Mouse (Mus musculus) heart, adult 2 months (tissue): ENCODE measurements around the gene Acly. TPM values are rescaled to one million over a fixed set of nuclear protein-coding genes. Genes with fewer than 3 reads are reported as not detected.

ENCODE experiments used
- DNase-seq, 2 experiments: peaks; one replicate each; pipeline ENCODE4 v3.0.0; 2021
- H3K27ac ChIP-seq: fragments of 200-600 bp; 2 replicates; pipeline ENCODE4 v1.8.1; 2022
- H3K27me3 ChIP-seq: fragments of 200-500 bp; 2 replicates; pipeline ENCODE4 v1.6.1; 2012; ENCODE audit warnings: mild to moderate bottlenecking, low read length, inconsistent platforms, mixed read lengths; ENCODE audit not compliant: control insufficient read depth, insufficient read depth
- H3K36me3 ChIP-seq: fragments of 200-500 bp; 2 replicates; pipeline ENCODE4 v1.6.1; 2012; ENCODE audit warnings: low read length, inconsistent platforms; ENCODE audit not compliant: control insufficient read depth, insufficient read depth
- H3K4me1 ChIP-seq: fragments of 200-500 bp; 2 replicates; pipeline ENCODE4 v1.6.1; 2011; ENCODE audit warnings: low read length; ENCODE audit not compliant: control insufficient read depth, insufficient read depth
- H3K4me3 ChIP-seq: fragments of 200-600 bp; 2 replicates; pipeline ENCODE4 v1.8.1; 2022
- H3K79me2 ChIP-seq: fragments of 200-500 bp; replicated peaks from 2 replicates; pipeline ENCODE4 v1.6.1; 2012; ENCODE audit warnings: mild to moderate bottlenecking, inconsistent platforms, low read length, moderate library complexity, mixed read lengths; ENCODE audit not compliant: control insufficient read depth, insufficient read depth
- H3K9ac ChIP-seq: fragments of 200-500 bp; 2 replicates; pipeline ENCODE4 v1.6.1; 2012; ENCODE audit warnings: low read depth, mild to moderate bottlenecking, control low read depth, inconsistent platforms, low read length, mixed read lengths
- CTCF ChIP-seq: fragments of 200-600 bp; IDR thresholded peaks from 2 replicates; pipeline ENCODE4 v1.8.1; 2022; ENCODE audit warnings: antibody characterized with exemption, mild to moderate bottlenecking, moderate library complexity
- EP300 ChIP-seq: fragments of 200-500 bp; IDR thresholded peaks from 2 replicates; pipeline ENCODE4 v1.6.1; 2011; ENCODE audit warnings: low read depth, low read length, control low read depth; ENCODE audit not compliant: insufficient read depth
- POLR2A ChIP-seq: fragments of 200-500 bp; IDR thresholded peaks from 2 replicates; pipeline ENCODE4 v1.6.1; 2011; ENCODE audit warnings: mild to moderate bottlenecking, low read depth, low read length, control low read depth; ENCODE audit not compliant: insufficient read depth
- WGBS: fragments of 180-500 bp; shearing (Covaris S2); methylation state at CpG from one replicate; pipeline ENCODE4 v1.1.7; 2018; 5-methylcytosine and 5-hydroxymethylcytosine counted together
- intact Hi-C: fragments of 180-260 bp; cut with DNase I; formaldehyde crosslinking; loops from one replicate; pipeline ENCODE4 v1.15.1; 2025
- polyA plus RNA-seq: library from polyadenylated mRNA; depleted of rRNA; stranded (reverse); fragments of >200 nt; gene quantifications from 2 replicates; pipeline ENCODE4 v1.2.3, GENCODE M21; 2012
- total RNA-seq, 2 experiments: library from RNA; stranded (reverse); gene quantifications; 2 replicates each; pipeline ENCODE4 v1.2.3; 2021

Acly gene
- total and polyA plus RNA-seq, 3 experiments = 25.5 to 74.7 (median 34.6) TPM

- H3K27ac ChIP-seq = no peak overlapping the region
- whole genome bisulfite sequencing = 74% methylated on average over 1 of the region's 1 CpGs
- H3K4me1 ChIP-seq = peaks cover under 1% of the 10 kb centered on the region; the same call in 1 of the 2 replicates
- H3K27me3 ChIP-seq = no peaks in the 10 kb centered on the region
- TF ChIP-seq POLR2A = no peak
- TF ChIP-seq CTCF = no peak
- TF ChIP-seq EP300 = no peak
- H3K36me3 ChIP-seq = peaks cover 10% of the 10 kb centered on the region
- H3K9ac ChIP-seq = no peak overlapping the region
- H3K79me2 ChIP-seq = peaks cover 5% of the 10 kb centered on the region; the same call in 1 of the 2 replicates
- intact Hi-C loops = no loop called here
- no peak overlapping the region for H3K4me3 ChIP-seq
- no peak for DNase-seq
Observed at GRCm38 (mm10) chr11:100465833-100466232, 62.0 kb downstream of the Acly start.

- Histone ChIP-seq H3K9ac (no peak overlapping the region), H3K4me3 (no peak overlapping the region), H3K27me3 (no peaks in the 10 kb centered on the region), H3K27ac (no peak overlapping the region), H3K79me2 (peaks cover 5% of the 10 kb centered on the region; the same call in 1 of the 2 replicates), H3K36me3 (peaks cover 5% of the 10 kb centered on the region), H3K4me1 (no peaks in the 10 kb centered on the region)
- TF ChIP-seq POLR2A (no peak), CTCF (no peak)
- intact Hi-C loops = no loop called here
- DNase-seq = no peak
- 85% methylated on average over 1 of the region's 1 CpGs for WGBS
Observed at GRCm38 (mm10) chr11:100465229-100465792, 62.5 kb downstream of the Acly start.

- Histone ChIP-seq H3K36me3 (peaks cover 7% of the 10 kb centered on the region), H3K4me3 (no peak overlapping the region), H3K79me2 (0 out of 2 replicates have a peak, but pooled peaks cover 4% of the 10 kb centered on the region), H3K9ac (no peak overlapping the region), H3K27me3 (no peaks in the 10 kb centered on the region), H3K27ac (no peak overlapping the region), H3K4me1 (no peaks in the 10 kb centered on the region)
- DNase-seq = no peak
- WGBS = 86% methylated on average over 10 of the region's 10 CpGs
- intact Hi-C loops = no loop called here
- no peak for TF ChIP-seq EP300
- no peak for TF ChIP-seq CTCF
- no peak for TF ChIP-seq POLR2A
Observed at GRCm38 (mm10) chr11:100462699-100463098, 65.1 kb downstream of the Acly start.

GRCm38 (mm10) chr11:100457711-100458110, 70.1 kb downstream of the Acly start:
- peaks cover 7% of the 10 kb centered on the region for H3K36me3 ChIP-seq
- no peak for DNase-seq

GRCm38 (mm10) chr11:100457247-100457646, 70.6 kb downstream of the Acly start:
- TF ChIP-seq EP300 (no peak), CTCF (no peak), POLR2A (no peak)
- 81% methylated on average over 4 of the region's 4 CpGs for WGBS
- intact Hi-C loops = no loop called here

More at GRCm38 (mm10) chr11:100457711-100458110, 70.1 kb downstream of the Acly start:
- no peak overlapping the region for H3K27ac ChIP-seq
- TF ChIP-seq CTCF = no peak
- no peak overlapping the region for H3K4me3 ChIP-seq
- no peaks in the 10 kb centered on the region for H3K79me2 ChIP-seq
- H3K9ac ChIP-seq = no peak overlapping the region
- 83% methylated on average over 5 of the region's 5 CpGs for WGBS
- intact Hi-C loops = no loop called here
- H3K27me3 ChIP-seq = no peaks in the 10 kb centered on the region
- H3K4me1 ChIP-seq = no peaks in the 10 kb centered on the region

GRCm38 (mm10) chr11:100442625-100443024, 85.2 kb downstream of the Acly start:
- Histone ChIP-seq H3K9ac (no peak overlapping the region), H3K4me3 (no peak overlapping the region), H3K27me3 (no peaks in the 10 kb centered on the region), H3K4me1 (peaks cover 2% of the 10 kb centered on the region; the same call in 1 of the 2 replicates), H3K27ac (no peak overlapping the region), H3K79me2 (0 out of 2 replicates have a peak, but pooled peaks cover 2% of the 10 kb centered on the region), H3K36me3 (no peaks in the 10 kb centered on the region)
- TF ChIP-seq EP300 = no peak
- DNase-seq = no peak
- WGBS = 66% methylated on average over 6 of the region's 6 CpGs
- intact Hi-C loops = loop anchor here (10.0 kb wide), 1 partner anchor 1742 kb away; the partner anchor contains the start of genes G6pc3 and Lsm12

More at GRCm38 (mm10) chr11:100457247-100457646, 70.6 kb downstream of the Acly start:
- no peak for DNase-seq
- H3K4me3 ChIP-seq = no peak overlapping the region
- no peak overlapping the region for H3K9ac ChIP-seq
- H3K27ac ChIP-seq = no peak overlapping the region
- no peaks in the 10 kb centered on the region for H3K79me2 ChIP-seq
- H3K27me3 ChIP-seq = no peaks in the 10 kb centered on the region
- no peaks in the 10 kb centered on the region for H3K4me1 ChIP-seq
- peaks cover 7% of the 10 kb centered on the region for H3K36me3 ChIP-seq
